Mouse (Mus musculus): ENCODE measurements around the gene Ttpal. TPM values are rescaled to one million over a fixed set of nuclear protein-coding genes. Genes with fewer than 3 reads are reported as not detected.

Gene Ttpal
- polyA plus RNA-seq (2012; rRNA removed): 15.4 and 16.5 TPM in 2 replicates

- DNase-seq (ENCODE audit: low read depth): no peak
Measured at GRCm38 (mm10) chr2:163602101-163602971, at the start of gene Ttpal. Gene Ttpal (plus strand): TSS chr2:163602314.

GRCm38 (mm10) chr2:163552518-163552929, 49.6 kb upstream of the Ttpal start:
- no peak for DNase-seq (ENCODE audit: low read depth)

DNA sequence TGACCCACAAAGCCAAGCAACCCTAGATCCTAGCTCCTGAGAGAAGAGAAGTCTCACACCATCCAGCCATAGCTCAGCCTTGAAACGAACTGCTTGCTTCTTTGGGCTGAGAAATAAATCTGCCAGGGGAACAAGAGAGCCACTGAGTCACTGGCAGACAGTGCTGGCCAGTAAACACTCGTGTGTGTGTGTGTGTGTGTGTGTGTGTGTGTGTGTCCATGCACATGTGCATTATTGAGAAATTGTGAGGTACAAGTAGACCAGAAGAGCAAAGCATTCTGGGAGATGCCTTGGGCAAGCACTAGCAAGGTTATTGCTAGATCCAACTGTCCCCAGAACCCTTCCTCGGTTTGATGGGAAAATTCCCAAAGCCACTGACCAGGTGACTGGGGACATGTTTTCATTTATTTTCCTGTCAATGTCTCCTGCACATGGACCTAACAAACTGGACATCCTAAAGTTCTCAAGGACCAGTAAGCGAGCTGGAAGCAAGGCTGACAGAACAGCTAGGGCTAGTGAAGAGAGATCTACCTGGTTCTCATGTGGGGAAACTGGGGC, 47.6 kb upstream of the Ttpal start:
- no peak for DNase-seq (ENCODE audit: low read depth)

- no peak for DNase-seq (ENCODE audit: low read depth)
Measured at GRCm38 (mm10) chr2:163554996-163555395, 47.1 kb upstream of the Ttpal start.

DNA sequence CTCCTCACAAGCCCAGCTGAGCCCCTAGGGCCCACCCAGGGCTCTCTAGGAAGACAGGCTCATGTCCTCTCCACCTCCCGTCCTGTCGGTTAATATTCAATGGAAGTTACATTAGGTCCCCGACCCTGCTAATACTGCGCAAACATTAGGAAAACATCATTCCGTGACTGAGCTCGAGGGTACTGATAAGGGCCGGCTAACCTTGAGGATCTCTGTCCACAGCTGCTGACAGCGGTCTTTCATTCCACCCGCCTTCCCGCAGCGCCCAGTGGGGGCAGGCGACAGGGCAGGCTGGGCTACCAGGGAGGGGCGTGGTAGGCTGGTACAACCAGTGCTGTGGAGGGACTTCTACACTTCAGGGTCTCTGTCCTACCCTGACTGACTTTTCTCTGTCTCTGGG, 46.7 kb upstream of the Ttpal start:
- DNase-seq (ENCODE audit: low read depth): no peak

DNA sequence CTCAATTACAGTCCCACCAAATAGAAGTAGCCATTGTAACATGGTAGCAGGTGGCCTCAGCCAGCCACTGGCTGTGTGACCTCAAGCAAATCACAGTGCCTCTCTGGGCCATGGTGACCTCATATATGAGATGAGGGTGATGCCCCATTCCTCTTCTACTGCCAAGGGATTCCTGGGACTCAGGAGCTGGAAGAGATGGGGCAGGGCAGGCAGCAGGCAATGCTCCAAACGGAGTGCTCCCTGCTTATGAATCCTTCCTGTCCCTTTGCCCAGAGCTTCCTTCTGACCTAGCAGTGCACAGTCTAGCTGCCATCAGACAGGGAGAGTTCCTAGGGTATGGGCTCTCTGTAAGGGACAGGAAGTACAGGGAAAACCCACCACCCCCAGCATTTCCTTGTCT, 43.6 kb upstream of the Ttpal start:
- DNase-seq (ENCODE audit: low read depth): no peak

GRCm38 (mm10) chr2:163559236-163559635, 42.9 kb upstream of the Ttpal start:
- no peak for DNase-seq (ENCODE audit: low read depth)

GRCm38 (mm10) chr2:163560247-163560646, 41.9 kb upstream of the Ttpal start:
- DNase-seq (ENCODE audit: low read depth): no peak

GRCm38 (mm10) chr2:163561258-163561948, 40.7 kb upstream of the Ttpal start:
- DNase-seq (ENCODE audit: low read depth): no peak

DNA sequence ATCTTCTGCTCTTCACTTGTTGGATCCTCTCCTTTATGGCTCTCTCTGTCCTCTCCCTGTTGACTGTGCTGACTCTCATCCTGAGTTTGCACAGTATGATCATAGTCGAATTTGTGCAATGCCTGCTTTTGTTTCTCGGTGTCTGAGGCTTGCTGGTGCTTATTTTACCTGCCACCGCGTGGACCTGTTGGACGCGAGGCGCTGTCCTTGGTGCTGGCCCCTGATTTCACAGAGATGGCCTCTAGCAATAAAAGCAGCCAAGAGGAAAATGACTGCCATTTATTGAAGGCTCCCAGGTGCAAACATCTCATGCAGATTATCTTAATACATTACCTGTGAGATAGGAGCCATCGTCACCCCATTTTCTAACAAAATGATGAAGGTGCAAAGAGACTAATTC, 37.5 kb upstream of the Ttpal start:
- no peak for DNase-seq (ENCODE audit: low read depth)

- DNase-seq (ENCODE audit: low read depth): no peak
Measured at GRCm38 (mm10) chr2:163574321-163574720, 27.8 kb upstream of the Ttpal start.

DNA sequence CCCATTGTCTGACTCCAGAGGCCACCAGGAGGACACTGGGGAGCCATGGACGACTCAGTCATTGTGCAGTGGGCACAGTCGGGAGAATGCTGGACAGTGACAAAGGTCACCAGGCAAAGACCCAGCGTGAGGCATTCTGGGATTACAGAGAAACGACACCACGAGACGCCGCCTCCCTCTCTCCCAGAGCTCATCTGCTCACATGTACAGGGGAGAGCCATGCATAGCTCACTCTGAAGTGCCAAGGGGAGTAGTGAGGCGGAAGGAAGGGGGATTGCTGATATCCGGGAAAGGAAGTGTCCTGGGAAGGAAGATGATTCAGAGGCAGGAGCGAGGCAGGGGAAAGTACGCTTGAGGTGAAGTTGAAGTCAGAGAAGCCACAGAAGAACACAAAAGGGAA, 26.9 kb upstream of the Ttpal start:
- DNase-seq (ENCODE audit: low read depth): no peak

DNA sequence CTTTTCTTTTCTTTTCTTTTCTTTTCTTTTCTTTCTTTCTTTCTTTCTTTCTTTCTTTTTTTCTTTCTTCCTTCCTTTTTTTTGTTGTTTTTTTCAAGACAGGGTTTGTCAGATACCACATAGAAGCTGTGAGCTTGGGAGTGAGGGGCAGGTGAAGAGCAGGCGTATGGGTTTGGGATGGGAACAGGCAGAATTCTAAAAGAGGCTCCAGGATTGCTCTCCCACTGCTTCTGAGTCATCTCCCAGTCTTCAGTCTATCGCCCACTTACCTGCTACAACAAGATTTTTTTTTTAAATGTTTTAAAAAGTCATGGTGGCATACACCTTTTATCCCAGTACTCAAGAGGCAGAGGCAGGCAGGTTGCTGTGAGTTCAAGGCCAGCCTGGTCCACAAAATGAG, 24.1 kb upstream of the Ttpal start:
- DNase-seq (ENCODE audit: low read depth): no peak

- no peak for DNase-seq (ENCODE audit: low read depth)
Measured at GRCm38 (mm10) chr2:163580069-163580945, 21.8 kb upstream of the Ttpal start.

DNA sequence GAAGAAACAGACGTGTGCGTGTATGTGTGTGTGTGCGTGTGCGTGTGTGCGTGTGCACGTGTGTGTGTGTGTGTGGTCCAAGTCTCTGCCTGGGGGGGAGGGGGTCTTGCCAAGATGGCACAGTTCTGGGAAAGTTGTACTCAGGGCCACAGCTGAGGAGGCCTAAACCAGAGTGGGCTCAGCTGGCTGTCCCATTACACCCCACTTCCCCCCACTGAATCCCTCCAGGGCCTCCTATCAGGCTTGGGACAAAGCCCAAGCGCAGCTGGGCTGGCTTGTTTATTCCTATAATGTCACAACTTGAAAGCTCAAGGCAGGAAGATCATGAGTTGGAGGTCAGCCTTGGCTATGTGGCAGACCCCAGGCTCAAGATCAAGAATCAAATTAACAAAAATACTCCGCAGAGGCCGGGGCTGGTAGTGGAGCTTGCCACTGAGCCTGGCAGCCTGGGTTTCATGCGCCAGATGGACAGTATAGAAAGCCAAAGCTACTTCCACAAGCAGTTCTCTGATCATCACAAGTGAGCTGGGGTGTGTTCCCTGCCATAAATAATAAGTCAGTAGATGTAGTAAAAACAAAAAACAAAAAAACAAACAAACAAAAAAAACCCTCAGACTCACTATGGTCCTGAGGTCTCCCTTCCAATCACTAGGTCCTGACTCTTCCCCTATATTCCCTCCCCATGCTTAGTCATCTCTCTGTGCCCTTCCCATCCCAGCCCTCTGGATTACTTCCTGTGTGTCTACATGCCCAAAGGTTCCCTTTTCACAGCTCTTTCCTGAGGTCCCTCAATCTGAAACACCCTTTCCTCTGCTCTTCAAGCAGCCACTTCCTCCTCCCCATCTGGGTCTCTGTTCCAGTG, 18.7 kb upstream of the Ttpal start:
- no peak for DNase-seq (ENCODE audit: low read depth)

- no peak for DNase-seq (ENCODE audit: low read depth)
Measured at GRCm38 (mm10) chr2:163584088-163584426, 18.1 kb upstream of the Ttpal start.

DNA sequence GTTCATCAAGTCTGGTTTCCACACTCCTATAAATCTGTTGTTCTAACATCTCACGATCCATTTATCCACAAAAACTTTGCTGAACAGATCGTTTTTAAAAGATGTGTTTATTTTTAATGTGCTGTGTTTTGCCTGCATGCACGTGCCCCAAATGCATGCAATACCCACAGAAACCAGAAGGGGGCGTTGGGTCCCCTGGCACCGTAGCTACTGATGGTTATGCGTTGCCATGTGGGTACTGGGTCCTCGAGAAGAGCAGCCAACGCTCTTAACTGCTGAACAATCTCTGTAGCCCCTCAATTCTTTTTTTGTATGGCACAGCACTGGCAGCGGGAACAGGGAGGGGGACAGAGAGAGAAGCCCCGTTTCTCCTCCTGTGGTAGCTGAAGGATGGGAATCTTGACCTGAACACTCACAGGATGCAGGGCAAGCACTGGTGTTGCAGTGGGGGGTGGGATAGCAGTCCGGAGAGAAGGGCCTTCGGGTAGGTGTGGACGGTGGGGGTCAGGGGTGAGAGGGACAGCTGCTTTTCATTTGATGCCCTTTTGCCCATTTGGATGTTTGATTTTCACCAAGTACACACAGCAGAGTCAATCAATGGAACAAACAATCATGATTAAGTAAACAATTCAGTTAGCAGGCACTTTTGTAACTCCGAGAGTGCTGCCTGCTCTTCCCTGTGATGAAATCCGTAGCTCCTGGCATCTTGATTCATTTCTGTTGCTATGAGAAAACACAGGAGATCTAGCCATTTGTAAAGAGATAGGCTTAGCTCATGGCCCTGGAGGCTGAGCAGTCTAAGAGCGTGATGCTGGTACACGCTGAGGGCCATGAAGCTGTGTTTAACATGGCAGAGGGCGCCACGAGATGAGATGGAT, 15.5 kb upstream of the Ttpal start:
- DNase-seq (ENCODE audit: low read depth): no peak

GRCm38 (mm10) chr2:163587506-163587905, 14.6 kb upstream of the Ttpal start:
- DNase-seq (ENCODE audit: low read depth): no peak

- no peak for DNase-seq (ENCODE audit: low read depth)
Measured at GRCm38 (mm10) chr2:163590211-163590610, 11.9 kb upstream of the Ttpal start.

GRCm38 (mm10) chr2:163590996-163591395, 11.1 kb upstream of the Ttpal start:
- DNase-seq (ENCODE audit: low read depth): no peak
